Mouse (Mus musculus): ENCODE data around the gene Gabra4. TPM values are rescaled to one million over a fixed set of nuclear protein-coding genes. Genes with fewer than 3 reads are reported as not detected.

Gene Gabra4
- total RNA-seq (2023), result not detected

GRCm38 (mm10) chr5:71658115-71658497, at the start of gene Gabra4:
TSS of gene Gabra4 (minus strand) at chr5:71658308.

GRCm38 (mm10) chr5:71657482-71658114, 510 bp downstream of the Gabra4 start, which contains the start of gene Gabrb1:
TSS of gene Gabrb1 (plus strand) at chr5:71658113.

DNA sequence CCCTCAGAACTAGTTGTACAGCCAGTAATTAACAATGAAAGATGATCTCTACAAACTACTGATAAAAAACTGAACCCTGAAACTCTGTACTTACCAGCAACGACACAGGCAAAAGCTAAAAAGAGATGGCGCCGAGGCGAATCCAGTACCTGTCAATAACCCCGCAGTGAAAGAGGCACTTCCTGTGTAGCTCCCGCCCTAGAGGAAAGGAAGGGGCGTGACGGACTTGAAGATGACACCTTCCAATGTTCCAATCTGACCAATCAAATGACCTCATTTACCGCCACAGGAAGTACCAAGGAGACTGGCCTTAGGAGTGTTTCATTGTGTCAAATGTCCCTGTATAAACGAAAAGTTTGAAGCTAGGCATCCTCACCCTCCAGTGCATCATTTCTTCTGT, 110.0 kb downstream of the Gabra4 start, which contains the start of gene Cox7b2:
Cox7b2 (minus strand) TSS at position 127 of the 400 bp plus-strand sequence.

Other genes starting within 250 kb of the Gabra4 start
- not detected for gene Cox7b2, start 110.1 kb downstream of the Gabra4 start, total RNA-seq (2023)
- not detected for gene Gabrb1, start 195 bp downstream of the Gabra4 start, total RNA-seq (2023)

Measured in neutrophil, adult 59 days (primary cell).